Mouse (Mus musculus): ENCODE data around the gene Vmn1r223. TPM values are rescaled to one million over a fixed set of nuclear protein-coding genes. Genes with fewer than 3 reads are reported as not detected.

Gene Vmn1r223
- polyA plus RNA-seq, 1 experiment: not detected

- Histone ChIP-seq H3K4me3 (replicated peaks; ENCODE audit: control insufficient read depth, low read depth, low read length) (no peak overlapping the region), H3K4me1 (ENCODE audit: control insufficient read depth, insufficient read depth, low read length) (no peaks in the 10 kb centered on the region), H3K27ac (ENCODE audit: control insufficient read depth, insufficient read depth, low read depth, low read length, poor library complexity) (no peak overlapping the region)
- no peak for TF ChIP-seq CTCF (IDR thresholded peaks at IDR 0.05; ENCODE audit: control insufficient read depth, insufficient read depth, low read length)
- no peak for TF ChIP-seq POLR2A (IDR thresholded peaks at IDR 0.05; ENCODE audit: borderline replicate concordance, control insufficient read depth, low read depth, low read length)
- 3% methylated on average over 22 of the region's 22 CpGs for WGBS
Observed at GRCm38 (mm10) chr13:23299276-23299998, 52.5 kb downstream of the Vmn1r223 start.

- H3K27ac ChIP-seq (ENCODE audit: control insufficient read depth, insufficient read depth, low read depth, low read length, poor library complexity): no peak overlapping the region
- TF ChIP-seq POLR2A (IDR thresholded peaks at IDR 0.05; ENCODE audit: borderline replicate concordance, control insufficient read depth, low read depth, low read length) (no peak), CTCF (IDR thresholded peaks at IDR 0.05; ENCODE audit: control insufficient read depth, insufficient read depth, low read length) (no peak)
- WGBS: 8% methylated on average over 13 of the region's 13 CpGs
- no peaks in the 10 kb centered on the region for H3K4me1 ChIP-seq (ENCODE audit: control insufficient read depth, insufficient read depth, low read length)
- H3K4me3 ChIP-seq (replicated peaks; ENCODE audit: control insufficient read depth, low read depth, low read length): no peak overlapping the region
Observed at GRCm38 (mm10) chr13:23299999-23300341, 53.0 kb downstream of the Vmn1r223 start.

Other genes starting within 250 kb of the Vmn1r223 start
- gene Vmn1r213, start 239.5 kb upstream of the Vmn1r223 start, polyA plus RNA-seq (2011; ENCODE audit: insufficient read depth, insufficient read length, low replicate concordance, missing spikeins): not detected in 2 replicates
- gene Vmn1r214, start 216.7 kb upstream of the Vmn1r223 start, polyA plus RNA-seq (2011; ENCODE audit: insufficient read depth, insufficient read length, low replicate concordance, missing spikeins): not detected in 2 replicates
- not detected in 2 replicates for gene Vmn1r215, start 179.1 kb upstream of the Vmn1r223 start, polyA plus RNA-seq (2011; ENCODE audit: insufficient read depth, insufficient read length, low replicate concordance, missing spikeins)
- gene Vmn1r217, start 128.9 kb upstream of the Vmn1r223 start, polyA plus RNA-seq (2011; ENCODE audit: insufficient read depth, insufficient read length, low replicate concordance, missing spikeins): not detected in 2 replicates
- 0.22 TPM in 1 of 2 replicates, not detected in the other for gene Vmn1r218, start 114.0 kb upstream of the Vmn1r223 start, polyA plus RNA-seq (2011; ENCODE audit: insufficient read depth, insufficient read length, low replicate concordance, missing spikeins)
- not detected in 2 replicates for gene Vmn1r219, start 87.8 kb upstream of the Vmn1r223 start, polyA plus RNA-seq (2011; ENCODE audit: insufficient read depth, insufficient read length, low replicate concordance, missing spikeins)
- gene Vmn1r220, start 59.2 kb upstream of the Vmn1r223 start, polyA plus RNA-seq (2011; ENCODE audit: insufficient read depth, insufficient read length, low replicate concordance, missing spikeins): not detected in 2 replicates
- gene Vmn1r221, start 33.0 kb upstream of the Vmn1r223 start, polyA plus RNA-seq (2011; ENCODE audit: insufficient read depth, insufficient read length, low replicate concordance, missing spikeins): not detected in 2 replicates
- gene Vmn1r222, start 11.2 kb upstream of the Vmn1r223 start, polyA plus RNA-seq (2011; ENCODE audit: insufficient read depth, insufficient read length, low replicate concordance, missing spikeins): not detected in 2 replicates
- 4.2 and 6.1 TPM in 2 replicates for gene Zfp322a, start 122.1 kb downstream of the Vmn1r223 start, polyA plus RNA-seq (2011; ENCODE audit: insufficient read depth, insufficient read length, low replicate concordance, missing spikeins)
- 8.5 and 10.4 TPM in 2 replicates for gene Abt1, start 176.7 kb downstream of the Vmn1r223 start, polyA plus RNA-seq (2011; ENCODE audit: insufficient read depth, insufficient read length, low replicate concordance, missing spikeins)
- 0.87 and 3.1 TPM in 2 replicates for gene Btn1a1, start 218.8 kb downstream of the Vmn1r223 start, polyA plus RNA-seq (2011; ENCODE audit: insufficient read depth, insufficient read length, low replicate concordance, missing spikeins)
- gene Btn2a2, start 241.7 kb downstream of the Vmn1r223 start, polyA plus RNA-seq (2011; ENCODE audit: insufficient read depth, insufficient read length, low replicate concordance, missing spikeins): 0.47 TPM in 1 of 2 replicates, not detected in the other